Mouse (Mus musculus) G1E (cell line): ENCODE measurements at regions not wholly inside any gene's neighbourhood (a gene's known extent, or its start where the extent isn't known, plus 50 kb on each side); places are given as distances from the start of the nearest gene placed in this dataset.

Experiments used
- CTCF ChIP-seq: IDR thresholded peaks from 2 replicates; pipeline ENCODE4 v1.5.1; 2012; ENCODE audit warnings: low read depth, low read length, inconsistent platforms, mixed read lengths
- GATA1 ChIP-seq: IDR thresholded peaks from 2 replicates; pipeline ENCODE4 v1.6.1; 2012; ENCODE audit warnings: borderline replicate concordance, low read length, inconsistent platforms, mixed read lengths
- POLR2AphosphoS5 ChIP-seq: IDR thresholded peaks from 2 replicates; pipeline ENCODE4 v1.6.1; 2012; ENCODE audit warnings: low read depth, low read length, inconsistent platforms; ENCODE audit not compliant: insufficient replicate concordance
- TAL1 ChIP-seq: conservative IDR thresholded peaks from 2 replicates; pipeline ENCODE4 v1.6.1; 2012; ENCODE audit warnings: low read depth, low read length, inconsistent platforms, mixed read lengths

GRCm38 (mm10) chr13:107760511-107760910 lies 283.7 kb upstream of the Smim15 start:
- TF ChIP-seq TAL1, result no peak
- TF ChIP-seq CTCF, result no peak
- TF ChIP-seq POLR2AphosphoS5, result no peak
- no peak for TF ChIP-seq GATA1
